In genomic region chr3:54357561-54357960, GRCm38 (mm10) we compare ENCODE assay signal across 11 mouse cellular contexts. TPM values are rescaled to one million over a fixed set of nuclear protein-coding genes. Genes with fewer than 3 reads are reported as not detected.
DNase-seq lines count a peak whose midpoint lies in the region; ATAC-seq and TF ChIP-seq lines count a peak whose summit lies in the region.
"Had no signal": no experiment of that assay in that cellular context is flagged by ENCODE, and none has a peak within 500 bp of the region (broad histone marks: within the 10 kb centered on the region; RNA-seq: fewer than 3 reads in every experiment).

No protein-coding gene starts in this region.

- TF ChIP-seq POLR2A in MEL (IDR thresholded peaks at IDR 0.05; ENCODE audit: control insufficient read depth in 1 of 2, insufficient read depth in 1 of 2, low read depth in 1 of 2, low read length in 2 of 2, poor library complexity in 1 of 2), result no peak

- H3K4me2 ChIP-seq in intestine, embryonic 14.5 days (ENCODE audit: low read length), result no peak overlapping the region
- no peak overlapping the region for H3K4me2 ChIP-seq in intestine, embryonic 15.5 days (replicated peaks)
- no peak overlapping the region for H3K4me2 ChIP-seq in hindbrain, embryonic 13.5 days

- no peaks in the 10 kb centered on the region for H3K27me3 ChIP-seq in intestine, embryonic 14.5 days (replicated peaks; ENCODE audit: control insufficient read depth, insufficient read depth, low read length)
- H3K27me3 ChIP-seq in intestine, embryonic 15.5 days (replicated peaks), result no peaks in the 10 kb centered on the region
- no peaks in the 10 kb centered on the region for H3K27me3 ChIP-seq in MEL (ENCODE audit: control insufficient read depth in 1 of 2, insufficient read depth in 2 of 2, low read length in 2 of 2)
- no peaks in the 10 kb centered on the region for H3K27me3 ChIP-seq in hindbrain, embryonic 13.5 days
- H3K27me3 ChIP-seq: stomach, embryonic 15.5 days had no signal

- H3K4me3 ChIP-seq in intestine, embryonic 14.5 days (ENCODE audit: low read depth, low read length), result no peak overlapping the region
- no peak overlapping the region for H3K4me3 ChIP-seq in intestine, embryonic 15.5 days (replicated peaks)
- no peak overlapping the region for H3K4me3 ChIP-seq in MEL (ENCODE audit: control insufficient read depth in 1 of 2, insufficient read depth in 1 of 2, low read depth in 2 of 2, low read length in 2 of 2)
- no peak overlapping the region for H3K4me3 ChIP-seq in hindbrain, embryonic 13.5 days
- H3K4me3 ChIP-seq: erythroblast, embryonic 14.5 days; stomach, embryonic 15.5 days had no signal

- no peak overlapping the region for H3K27ac ChIP-seq in intestine, embryonic 14.5 days (ENCODE audit: low read depth)
- no peak overlapping the region for H3K27ac ChIP-seq in intestine, embryonic 15.5 days
- no peak overlapping the region for H3K27ac ChIP-seq in MEL (ENCODE audit: control insufficient read depth, low read depth, low read length)
- no peak overlapping the region for H3K27ac ChIP-seq in hindbrain, embryonic 13.5 days
- H3K27ac ChIP-seq: macrophage; stomach, embryonic 15.5 days had no signal

- peak; percentile 12; the same call in 1 of the 2 replicates for TF ChIP-seq RAD21 in MEL (IDR thresholded peaks at IDR 0.05; ENCODE audit: low read depth, low read length)

- peak; percentile 65 for DNase-seq in intestine, embryonic 14.5 days (ENCODE audit: low spot score)
- DNase-seq in 3T3-L1 (ENCODE audit: low read depth, low spot score) (peak; percentile 73), MEL (ENCODE audit: low read depth, low spot score) (no peak)
- no peak for DNase-seq in urinary bladder, adult 18-20 months (ENCODE audit: low spot score in 2 of 2)
- DNase-seq in thymus, postnatal 36 days, result no peak
- DNase-seq in thymus, postnatal 14 days, result no peak

- TF ChIP-seq EP300 in MEL (IDR thresholded peaks at IDR 0.05; ENCODE audit: low read depth in 1 of 2, low read length in 2 of 2), result no peak

- peaks cover 25% of the 10 kb centered on the region; the same call in 1 of the 2 replicates for H3K4me1 ChIP-seq in intestine, embryonic 14.5 days (replicated peaks; ENCODE audit: control insufficient read depth, insufficient read depth, low read length)
- H3K4me1 ChIP-seq in intestine, embryonic 15.5 days (replicated peaks), result 0 out of 2 replicates have a peak, but pooled peaks cover 11% of the 10 kb centered on the region
- no peaks in the 10 kb centered on the region for H3K4me1 ChIP-seq in MEL (ENCODE audit: control insufficient read depth in 1 of 2, insufficient read depth in 2 of 2, low read length in 2 of 2)
- H3K4me1 ChIP-seq in hindbrain, embryonic 13.5 days (replicated peaks), result peaks cover 9% of the 10 kb centered on the region

- no peaks in the 10 kb centered on the region for H3K79me2 ChIP-seq in MEL (ENCODE audit: control insufficient read depth, insufficient read depth, low read length, poor library complexity)

- no peaks in the 10 kb centered on the region for H3K9me3 ChIP-seq in intestine, embryonic 14.5 days (ENCODE audit: control insufficient read depth, low read length)
- no peaks in the 10 kb centered on the region for H3K9me3 ChIP-seq in intestine, embryonic 15.5 days
- H3K9me3 ChIP-seq in MEL (replicated peaks; ENCODE audit: insufficient read depth, low read length), result no peaks in the 10 kb centered on the region
- no peaks in the 10 kb centered on the region for H3K9me3 ChIP-seq in hindbrain, embryonic 13.5 days
- H3K9me3 ChIP-seq: stomach, embryonic 15.5 days had no signal

- no peak for ATAC-seq in intestine, embryonic 14.5 days (replicated peaks; ENCODE audit: low FRiP score, low TSS enrichment, low read depth)
- ATAC-seq in intestine, embryonic 15.5 days, result no peak
- peak; percentile 46; the same call in 1 of the 2 replicates for ATAC-seq in hindbrain, embryonic 13.5 days (ENCODE audit: low FRiP score)

- H3K36me3 ChIP-seq in intestine, embryonic 14.5 days (ENCODE audit: control insufficient read depth, insufficient read depth, low read length), result no peaks in the 10 kb centered on the region
- H3K36me3 ChIP-seq in intestine, embryonic 15.5 days, result no peaks in the 10 kb centered on the region
- no peaks in the 10 kb centered on the region for H3K36me3 ChIP-seq in MEL (ENCODE audit: control insufficient read depth in 1 of 2, insufficient read depth in 2 of 2, low read length in 2 of 2)
- no peaks in the 10 kb centered on the region for H3K36me3 ChIP-seq in hindbrain, embryonic 13.5 days
- H3K36me3 ChIP-seq: stomach, embryonic 15.5 days had no signal

- TF ChIP-seq CTCF in MEL (IDR thresholded peaks at IDR 0.05 in 2 of 3, conservative IDR thresholded peaks at IDR 0.05 in 1 of 3; ENCODE audit: control insufficient read depth in 1 of 3, insufficient read depth in 1 of 3, low read depth in 2 of 3, low read length in 3 of 3, poor library complexity in 1 of 3, severe bottlenecking in 1 of 3), result peak in 1 of 3 experiments; percentile 11; a peak in 1 of 6 replicates

- 66% methylated on average over 3 of the region's 3 CpGs for WGBS in intestine, embryonic 14.5 days
- 64% methylated on average over 3 of the region's 3 CpGs for WGBS in intestine, embryonic 15.5 days
- 68% methylated on average over 3 of the region's 3 CpGs for WGBS in hindbrain, embryonic 13.5 days

- no peak overlapping the region for H3K9ac ChIP-seq in intestine, embryonic 14.5 days (ENCODE audit: low read length)
- no peak overlapping the region for H3K9ac ChIP-seq in intestine, embryonic 15.5 days
- H3K9ac ChIP-seq in MEL (ENCODE audit: control insufficient read depth, low read depth, low read length, poor library complexity, severe bottlenecking), result no peak overlapping the region
- H3K9ac ChIP-seq in hindbrain, embryonic 13.5 days, result no peak overlapping the region
- H3K9ac ChIP-seq: stomach, embryonic 15.5 days had no signal

TF ChIP-seq in MEL, 35 proteins besides CTCF, POLR2A, EP300 and RAD21:
- TF ChIP-seq SMC3 (IDR thresholded peaks at IDR 0.05; ENCODE audit: low read depth, low read length) (no peak), GABPA (IDR thresholded peaks at IDR 0.05; ENCODE audit: low read depth, low read length) (no peak), ZNF384 (IDR thresholded peaks at IDR 0.05; ENCODE audit: low read depth, low read length) (no peak), CHD1 (IDR thresholded peaks at IDR 0.05; ENCODE audit: low read depth, low read length) (no peak), E2F4 (IDR thresholded peaks at IDR 0.05; ENCODE audit: borderline replicate concordance, low read depth, low read length) (no peak), CHD2 (IDR thresholded peaks at IDR 0.05; ENCODE audit: low read length) (no peak), ZC3H11A (IDR thresholded peaks at IDR 0.05; ENCODE audit: low read depth, low read length) (no peak), HCFC1 (IDR thresholded peaks at IDR 0.05; ENCODE audit: low read depth, low read length) (no peak), ETS1 (IDR thresholded peaks at IDR 0.05; ENCODE audit: low read depth, low read length) (no peak), UBTF (IDR thresholded peaks at IDR 0.05; ENCODE audit: borderline replicate concordance, insufficient read depth, low read depth, low read length) (no peak), TBP (IDR thresholded peaks at IDR 0.05; ENCODE audit: low read depth, low read length) (no peak)
TF ChIP-seq in MEL: peak in this region for 0.

RNA-seq across cellular contexts. Expression of gene Postn, which starts 3.3 kb away (rescaled TPM):
- 122 and 160 TPM in 2 replicates for polyA plus RNA-seq in intestine, embryonic 14.5 days (2014; fragmentation: Nextera tagmentation; extraction: Ambion mirVana)
- 115 and 141 TPM in 2 replicates for polyA plus RNA-seq in intestine, embryonic 15.5 days (2015; fragmentation: Nextera tagmentation; extraction: Ambion mirVana)
- not detected in 2 replicates for total RNA-seq in MEL (2012; rRNA removed)
- polyA plus RNA-seq in MEL (2012; ENCODE audit: insufficient read depth in 1 of 2, insufficient read length in 2 of 2, low read depth in 1 of 2, low replicate concordance in 2 of 2, missing spikeins in 1 of 2), result not detected
- 27.4 and 28.0 TPM in 2 replicates for polyA plus RNA-seq in hindbrain, embryonic 13.5 days (2015; fragmentation: Nextera tagmentation; extraction: Ambion mirVana)
- polyA plus RNA-seq: erythroblast, embryonic 14.5 days had no signal

Comparison
In these comparisons a context has a peak if more than half of its experiments do, and no peak if none do; other contexts are left out.
1. DNase-seq: peak in intestine, embryonic 14.5 days (single experiment) and 3T3-L1 (single experiment); none in MEL (single experiment), urinary bladder, adult 18-20 months (0 of 2), thymus, postnatal 36 days (0 of 2) and thymus, postnatal 14 days (single experiment).
2. RNA of gene Postn, which starts 3.3 kb away (polyA plus RNA-seq): 115 to 141 TPM in intestine, embryonic 15.5 days, 122 to 160 TPM in intestine, embryonic 14.5 days and 27.4 to 28.0 TPM in hindbrain, embryonic 13.5 days; not detected in MEL; every median in the first group is over 10 times any median in the second.